Mouse (Mus musculus): ENCODE measurements at regions not wholly inside any gene's neighbourhood (a gene's known extent, or its start where the extent isn't known, plus 50 kb on each side); places are given as distances from the start of the nearest gene placed in this dataset.

DNA sequence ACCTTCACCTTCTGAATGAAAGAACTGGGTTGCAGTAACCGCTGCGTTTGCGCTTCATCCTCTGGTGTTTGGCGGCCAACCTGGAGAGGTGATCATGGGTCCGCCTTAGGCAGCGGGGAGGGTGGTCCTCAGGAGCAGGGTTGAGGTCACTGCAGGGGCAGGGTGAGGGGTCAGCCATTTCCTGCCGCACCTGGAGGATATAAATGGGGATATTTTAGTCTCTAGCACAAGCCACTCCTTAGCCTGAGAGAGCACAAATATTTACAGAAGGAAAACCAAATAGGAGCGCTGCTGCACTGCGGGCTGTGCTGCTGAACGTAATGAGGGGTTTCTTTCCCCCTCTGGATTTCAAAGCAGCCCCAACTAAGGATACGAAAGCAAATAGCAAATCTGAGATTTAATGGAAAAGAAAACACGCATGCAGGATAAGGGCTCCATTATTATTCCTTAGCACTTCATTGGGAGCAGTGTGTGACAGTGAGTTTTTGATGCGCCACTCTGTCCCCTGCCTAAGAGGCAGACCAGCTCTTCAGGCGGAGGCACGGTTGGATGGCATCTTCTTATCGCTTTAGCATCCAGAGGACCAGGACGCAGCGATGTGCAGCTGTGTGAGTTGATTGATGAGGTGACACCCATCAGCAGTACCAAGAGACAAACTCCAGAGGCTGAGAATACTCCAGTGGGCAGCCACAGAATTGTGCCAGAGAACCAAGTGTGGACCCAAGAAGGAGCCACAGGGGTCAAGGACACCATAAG is 135.9 kb upstream of the Elac2 start:
- TF ChIP-seq CTCF (IDR thresholded peaks at IDR 0.05; ENCODE audit: borderline replicate concordance, insufficient read depth, low read length) (no peak), POLR2A (IDR thresholded peaks at IDR 0.05; ENCODE audit: low read depth, low read length) (no peak)

Data from embryonic fibroblast, embryonic 13.5 days (primary cell).